Mouse (Mus musculus): ENCODE measurements around the gene Tns1. TPM values are rescaled to one million over a fixed set of nuclear protein-coding genes. Genes with fewer than 3 reads are reported as not detected.

The Tns1 gene
- polyA plus RNA-seq, 1 experiment from 2014 or later: 28.8 TPM

GRCm38 (mm10) chr1:73907166-73907565, 217.1 kb downstream of the Tns1 start:
- Histone ChIP-seq H3K27me3 (ENCODE audit: control insufficient read depth, insufficient read depth, low read length) (no peaks in the 10 kb centered on the region), H3K4me3 (ENCODE audit: low read depth, low read length) (no peak overlapping the region), H3K36me3 (ENCODE audit: control insufficient read depth, insufficient read depth, low read length) (no peaks in the 10 kb centered on the region), H3K4me1 (replicated peaks; ENCODE audit: control insufficient read depth, insufficient read depth) (no peaks in the 10 kb centered on the region), H3K9me3 (ENCODE audit: control insufficient read depth, low read length) (no peaks in the 10 kb centered on the region), H3K4me2 (replicated peaks; ENCODE audit: low read depth) (no peak overlapping the region), H3K9ac (ENCODE audit: low read length) (no peak overlapping the region), H3K27ac (replicated peaks) (no peak overlapping the region)
- ATAC-seq (ENCODE audit: low FRiP score, low TSS enrichment) (no peak), DNase-seq (ENCODE audit: low spot score) (no peak)
- TF ChIP-seq EP300 (optimal IDR thresholded peaks at IDR 0.05) (no peak), CTCF (IDR thresholded peaks at IDR 0.05; ENCODE audit: low read depth) (no peak)
- WGBS: 94% methylated on average over 28 of the region's 28 CpGs

- WGBS: 35% methylated on average over 6 of the region's 6 CpGs
Measured at GRCm38 (mm10) chr1:73906376-73906775, 217.9 kb downstream of the Tns1 start.

GRCm38 (mm10) chr1:73905811-73906190, 218.4 kb downstream of the Tns1 start:
- TF ChIP-seq EP300 (optimal IDR thresholded peaks at IDR 0.05): no peak
- TF ChIP-seq CTCF (IDR thresholded peaks at IDR 0.05; ENCODE audit: low read depth): peak; percentile 25; the same call in 1 of the 2 replicates

More at GRCm38 (mm10) chr1:73906376-73906775, 217.9 kb downstream of the Tns1 start:
- Histone ChIP-seq H3K27ac (replicated peaks) (no peak overlapping the region), H3K9me3 (ENCODE audit: control insufficient read depth, low read length) (no peaks in the 10 kb centered on the region), H3K9ac (ENCODE audit: low read length) (no peak overlapping the region), H3K4me3 (ENCODE audit: low read depth, low read length) (no peak overlapping the region), H3K36me3 (ENCODE audit: control insufficient read depth, insufficient read depth, low read length) (no peaks in the 10 kb centered on the region), H3K4me1 (replicated peaks; ENCODE audit: control insufficient read depth, insufficient read depth) (no peaks in the 10 kb centered on the region), H3K27me3 (ENCODE audit: control insufficient read depth, insufficient read depth, low read length) (no peaks in the 10 kb centered on the region), H3K4me2 (replicated peaks; ENCODE audit: low read depth) (no peak overlapping the region)
- peak; percentile 24 for DNase-seq (ENCODE audit: low spot score)
- no peak for ATAC-seq (ENCODE audit: low FRiP score, low TSS enrichment)
- TF ChIP-seq EP300 (optimal IDR thresholded peaks at IDR 0.05) (no peak), CTCF (IDR thresholded peaks at IDR 0.05; ENCODE audit: low read depth) (no peak)

GRCm38 (mm10) chr1:73905111-73905810, 219.0 kb downstream of the Tns1 start:
- TF ChIP-seq EP300 (optimal IDR thresholded peaks at IDR 0.05) (no peak), CTCF (IDR thresholded peaks at IDR 0.05; ENCODE audit: low read depth) (no peak)
- Histone ChIP-seq H3K4me2 (replicated peaks; ENCODE audit: low read depth) (no peak overlapping the region), H3K9ac (ENCODE audit: low read length) (no peak overlapping the region), H3K27me3 (ENCODE audit: control insufficient read depth, insufficient read depth, low read length) (no peaks in the 10 kb centered on the region), H3K36me3 (ENCODE audit: control insufficient read depth, insufficient read depth, low read length) (no peaks in the 10 kb centered on the region), H3K27ac (replicated peaks) (no peak overlapping the region), H3K9me3 (ENCODE audit: control insufficient read depth, low read length) (no peaks in the 10 kb centered on the region), H3K4me3 (ENCODE audit: low read depth, low read length) (no peak overlapping the region), H3K4me1 (replicated peaks; ENCODE audit: control insufficient read depth, insufficient read depth) (no peaks in the 10 kb centered on the region)
- DNase-seq (ENCODE audit: low spot score) (peak; percentile 13), ATAC-seq (ENCODE audit: low FRiP score, low TSS enrichment) (no peak)
- 48% methylated on average over 10 of the region's 10 CpGs for WGBS

More at GRCm38 (mm10) chr1:73905811-73906190, 218.4 kb downstream of the Tns1 start:
- Histone ChIP-seq H3K36me3 (ENCODE audit: control insufficient read depth, insufficient read depth, low read length) (no peaks in the 10 kb centered on the region), H3K4me2 (replicated peaks; ENCODE audit: low read depth) (no peak overlapping the region), H3K9me3 (ENCODE audit: control insufficient read depth, low read length) (no peaks in the 10 kb centered on the region), H3K4me3 (ENCODE audit: low read depth, low read length) (no peak overlapping the region), H3K9ac (ENCODE audit: low read length) (no peak overlapping the region), H3K27me3 (ENCODE audit: control insufficient read depth, insufficient read depth, low read length) (no peaks in the 10 kb centered on the region), H3K4me1 (replicated peaks; ENCODE audit: control insufficient read depth, insufficient read depth) (no peaks in the 10 kb centered on the region), H3K27ac (replicated peaks) (no peak overlapping the region)
- no peak for ATAC-seq (ENCODE audit: low FRiP score, low TSS enrichment)
- WGBS: 50% methylated on average over 5 of the region's 5 CpGs
- no peak for DNase-seq (ENCODE audit: low spot score)

- H3K27ac ChIP-seq (replicated peaks): no peak overlapping the region
- WGBS: 95% methylated on average over 8 of the region's 8 CpGs
- H3K4me1 ChIP-seq (replicated peaks; ENCODE audit: control insufficient read depth, insufficient read depth): no peaks in the 10 kb centered on the region
- TF ChIP-seq EP300 (optimal IDR thresholded peaks at IDR 0.05) (no peak), CTCF (IDR thresholded peaks at IDR 0.05; ENCODE audit: low read depth) (no peak)
- no peak overlapping the region for H3K4me2 ChIP-seq (replicated peaks; ENCODE audit: low read depth)
- no peaks in the 10 kb centered on the region for H3K36me3 ChIP-seq (ENCODE audit: control insufficient read depth, insufficient read depth, low read length)
- no peaks in the 10 kb centered on the region for H3K27me3 ChIP-seq (ENCODE audit: control insufficient read depth, insufficient read depth, low read length)
- H3K4me3 ChIP-seq (ENCODE audit: low read depth, low read length): no peak overlapping the region
- no peak overlapping the region for H3K9ac ChIP-seq (ENCODE audit: low read length)
- ATAC-seq (ENCODE audit: low FRiP score, low TSS enrichment): no peak
- DNase-seq (ENCODE audit: low spot score): peak; percentile 12
- H3K9me3 ChIP-seq (ENCODE audit: control insufficient read depth, low read length): no peaks in the 10 kb centered on the region
Measured at GRCm38 (mm10) chr1:73904641-73905040, 219.6 kb downstream of the Tns1 start.

GRCm38 (mm10) chr1:73903035-73903434, 221.2 kb downstream of the Tns1 start:
- WGBS: 85% methylated on average over 5 of the region's 5 CpGs

More at GRCm38 (mm10) chr1:73903035-73903434, 221.2 kb downstream of the Tns1 start:
- no peak overlapping the region for H3K9ac ChIP-seq (ENCODE audit: low read length)
- H3K36me3 ChIP-seq (ENCODE audit: control insufficient read depth, insufficient read depth, low read length): no peaks in the 10 kb centered on the region
- no peak overlapping the region for H3K27ac ChIP-seq (replicated peaks)
- ATAC-seq (ENCODE audit: low FRiP score, low TSS enrichment): peak; percentile 34; the same call in 1 of the 2 replicates
- H3K27me3 ChIP-seq (ENCODE audit: control insufficient read depth, insufficient read depth, low read length): no peaks in the 10 kb centered on the region
- H3K9me3 ChIP-seq (ENCODE audit: control insufficient read depth, low read length): no peaks in the 10 kb centered on the region
- no peaks in the 10 kb centered on the region for H3K4me1 ChIP-seq (replicated peaks; ENCODE audit: control insufficient read depth, insufficient read depth)
- H3K4me2 ChIP-seq (replicated peaks; ENCODE audit: low read depth): no peak overlapping the region
- peak; percentile 12 for DNase-seq (ENCODE audit: low spot score)
- TF ChIP-seq CTCF (IDR thresholded peaks at IDR 0.05; ENCODE audit: low read depth) (no peak), EP300 (optimal IDR thresholded peaks at IDR 0.05) (no peak)
- no peak overlapping the region for H3K4me3 ChIP-seq (ENCODE audit: low read depth, low read length)
